Mouse (Mus musculus) urinary bladder, postnatal 0 days (tissue): ENCODE data around the gene Shroom4. TPM values are rescaled to one million over a fixed set of nuclear protein-coding genes. Genes with fewer than 3 reads are reported as not detected.

Source experiments
- polyA plus RNA-seq: library from polyadenylated mRNA; unstranded; fragments of >200 nt; fragmentation: Nextera tagmentation; extraction: Ambion mirVana; gene quantifications from 2 replicates; pipeline ENCODE4 v1.2.1, GENCODE M21; 2015

Shroom4 gene
- 1.6 and 2.0 TPM in 2 replicates for polyA plus RNA-seq

GRCm38 (mm10) chrX:6399626-6400397, at the start of gene Shroom4:
Gene Shroom4, plus strand, starts transcription at chrX:6399854.

Other genes starting within 250 kb of the Shroom4 start
- gene Nudt10, start 226.8 kb upstream of the Shroom4 start, polyA plus RNA-seq, result 0.93 and 1.1 TPM in 2 replicates
- 0.04 and 0.06 TPM in 2 replicates for gene Bmp15, start 79.1 kb upstream of the Shroom4 start, polyA plus RNA-seq